ENCODE assay signal across 16 mouse cellular contexts in genomic region chr13:51105861-51106655, GRCm38 (mm10). TPM values are rescaled to one million over a fixed set of nuclear protein-coding genes. Genes with fewer than 3 reads are reported as not detected.
DNase-seq lines count a peak whose midpoint lies in the region; TF ChIP-seq lines count a peak whose summit lies in the region.
"Had no signal": no experiment of that assay in that cellular context is flagged by ENCODE, and none has a peak within 500 bp of the region (broad histone marks: within the 10 kb centered on the region; RNA-seq: fewer than 3 reads in every experiment).

No protein-coding gene starts in this region.

- peaks cover 0 to 6% of the 10 kb centered on the region in 2 experiments; a peak in 1 of 4 replicates for H3K4me1 ChIP-seq in MEL (ENCODE audit: control insufficient read depth in 1 of 2, insufficient read depth in 2 of 2, low read length in 2 of 2)

- no peaks in the 10 kb centered on the region for H3K9me3 ChIP-seq in MEL (replicated peaks; ENCODE audit: insufficient read depth, low read length)

- peaks cover 0 to 14% of the 10 kb centered on the region in 2 experiments; a peak in 3 of 4 replicates for H3K36me3 ChIP-seq in MEL (ENCODE audit: control insufficient read depth in 1 of 2, insufficient read depth in 2 of 2, low read length in 2 of 2)

- DNase-seq in adrenal gland, adult 2 months = peak; percentile 38
- DNase-seq in adrenal gland, adult 18-20 months (ENCODE audit: low spot score in 2 of 2) = no peak
- DNase-seq in layer of hippocampus, adult 2 months (ENCODE audit: low spot score in 2 of 2) = no peak
- no peak for DNase-seq in layer of hippocampus, adult 8-10 months (ENCODE audit: low spot score in 2 of 2)
- DNase-seq in 3T3-L1 (ENCODE audit: low read depth, low spot score) = peak; percentile 27
- DNase-seq in MEL (ENCODE audit: low read depth, low spot score) = no peak
- no peak for DNase-seq in urinary bladder, postnatal 4 days (ENCODE audit: low spot score in 2 of 2)
- no peak for DNase-seq in gastrocnemius, postnatal 10 days
- DNase-seq: cerebellum, adult 2 months; kidney, adult 9 months; lung, embryonic 14.5 days; thymus, postnatal 36 days had no signal

- H3K4me3 ChIP-seq in layer of hippocampus, adult 2 months = no peak overlapping the region
- no peak overlapping the region for H3K4me3 ChIP-seq in MEL (ENCODE audit: control insufficient read depth in 1 of 2, insufficient read depth in 1 of 2, low read depth in 2 of 2, low read length in 2 of 2)
- H3K4me3 ChIP-seq: embryonic facial prominence, embryonic 13.5 days; limb, embryonic 12.5 days had no signal

- H3K79me2 ChIP-seq in MEL (ENCODE audit: control insufficient read depth, insufficient read depth, low read length, poor library complexity) = peaks cover 94% of the 10 kb centered on the region

- H3K9ac ChIP-seq in MEL (ENCODE audit: control insufficient read depth, low read depth, low read length, poor library complexity, severe bottlenecking) = no peak overlapping the region
- H3K9ac ChIP-seq: embryonic facial prominence, embryonic 13.5 days; hindbrain, embryonic 14.5 days; limb, embryonic 12.5 days; lung, embryonic 14.5 days had no signal

- TF ChIP-seq RAD21 in MEL (IDR thresholded peaks at IDR 0.05; ENCODE audit: low read depth, low read length) = peak; percentile 16; the same call in 1 of the 2 replicates

- peak; percentile 63 for TF ChIP-seq CTCF in layer of hippocampus, adult 2 months (conservative IDR thresholded peaks at IDR 0.05)
- peak; percentile 5 to 21 (median 7); a peak in 2 of 6 replicates for TF ChIP-seq CTCF in MEL (IDR thresholded peaks at IDR 0.05 in 2 of 3, conservative IDR thresholded peaks at IDR 0.05 in 1 of 3; ENCODE audit: control insufficient read depth in 1 of 3, insufficient read depth in 1 of 3, low read depth in 2 of 3, low read length in 3 of 3, poor library complexity in 1 of 3, severe bottlenecking in 1 of 3)

- H3K27me3 ChIP-seq in MEL (ENCODE audit: control insufficient read depth in 1 of 2, insufficient read depth in 2 of 2, low read length in 2 of 2) = no peaks in the 10 kb centered on the region
- H3K27me3 ChIP-seq: embryonic facial prominence, embryonic 13.5 days; limb, embryonic 12.5 days; Patski had no signal

- no peak overlapping the region for H3K27ac ChIP-seq in layer of hippocampus, adult 2 months
- no peak overlapping the region for H3K27ac ChIP-seq in MEL (ENCODE audit: control insufficient read depth, low read depth, low read length)
- H3K27ac ChIP-seq: embryonic facial prominence, embryonic 13.5 days; hindbrain, embryonic 14.5 days; limb, embryonic 12.5 days had no signal

- TF ChIP-seq EP300 in MEL (IDR thresholded peaks at IDR 0.05; ENCODE audit: low read depth in 1 of 2, low read length in 2 of 2) = no peak

- TF ChIP-seq POLR2A in MEL (IDR thresholded peaks at IDR 0.05; ENCODE audit: control insufficient read depth in 1 of 2, insufficient read depth in 1 of 2, low read depth in 1 of 2, low read length in 2 of 2, poor library complexity in 1 of 2) = no peak

TF ChIP-seq in MEL, 35 proteins besides CTCF, POLR2A, EP300 and RAD21:
- no peak for TF ChIP-seq SIN3A (IDR thresholded peaks at IDR 0.05; ENCODE audit: low read length)
- TF ChIP-seq GABPA (IDR thresholded peaks at IDR 0.05; ENCODE audit: low read depth, low read length) = no peak
- peak; percentile 62 for TF ChIP-seq ZNF384 (IDR thresholded peaks at IDR 0.05; ENCODE audit: low read depth, low read length)
TF ChIP-seq in MEL: peak in this region for 1.

RNA-seq across cellular contexts. Expression of gene Spin1, which starts 5.4 kb away (rescaled TPM):
- total RNA-seq in adrenal gland, adult 2 months (2021) = 10 to 100 TPM; 54.1 to 67.6 TPM
- 8.2 and 8.5 TPM in 2 replicates for polyA plus RNA-seq in adrenal gland, adult 2 months (2012; rRNA removed)
- total RNA-seq in adrenal gland, adult 18-20 months (2021) = 10 to 100 TPM; 69.1 to 70.2 TPM
- total RNA-seq in layer of hippocampus, adult 2 months (2021) = 100 to 1,000 TPM; 162 to 167 TPM
- total RNA-seq in layer of hippocampus, adult 8-10 months (2022) = 100 to 1,000 TPM; 150 to 177 (median 164) TPM
- total RNA-seq in MEL (2012; rRNA removed) = 16.6 and 19.8 TPM in 2 replicates
- polyA plus RNA-seq in MEL (2012; ENCODE audit: insufficient read depth in 1 of 2, insufficient read length in 2 of 2, low read depth in 1 of 2, low replicate concordance in 2 of 2, missing spikeins in 1 of 2) = 10 to 100 TPM; 23.7 to 47.3 TPM
- 10 to 100 TPM; 26.4 to 30.4 TPM for total RNA-seq in gastrocnemius, postnatal 10 days (2021)

Comparison
In these comparisons a context has a peak if more than half of its experiments do, and no peak if none do; other contexts are left out.
1. DNase-seq: peak in adrenal gland, adult 2 months (single experiment) and 3T3-L1 (single experiment); none in adrenal gland, adult 18-20 months (0 of 2), layer of hippocampus, adult 2 months (0 of 2), layer of hippocampus, adult 8-10 months (0 of 2), MEL (single experiment), urinary bladder, postnatal 4 days (0 of 2) and gastrocnemius, postnatal 10 days (single experiment).